Mouse (Mus musculus): ENCODE results near the gene Nfyc.

The Nfyc gene

GRCm38 (mm10) chr4:120755299-120755698 lies 76.1 kb downstream of the Nfyc start:
- DNase-seq (ENCODE audit: low read depth, low spot score), result no peak

GRCm38 (mm10) chr4:120749601-120750000 lies 81.8 kb downstream of the Nfyc start:
- no peak for DNase-seq (ENCODE audit: low read depth, low spot score)

GRCm38 (mm10) chr4:120747941-120748866 lies 83.2 kb downstream of the Nfyc start, which contains the start of gene Kcnq4:
Gene Kcnq4 (minus strand): TSS chr4:120748612.
- DNase-seq (ENCODE audit: low read depth, low spot score), result no peak

GRCm38 (mm10) chr4:120747243-120747792 lies 84.1 kb downstream of the Nfyc start:
- no peak for DNase-seq (ENCODE audit: low read depth, low spot score)

- no peak for DNase-seq (ENCODE audit: low read depth, low spot score)
These were observed 84.7 kb downstream of the Nfyc start for GRCm38 (mm10) chr4:120746552-120747150.

- DNase-seq (ENCODE audit: low read depth, low spot score), result no peak
These were observed 85.4 kb downstream of the Nfyc start for GRCm38 (mm10) chr4:120745731-120746551.

GRCm38 (mm10) chr4:120743636-120744035 lies 87.7 kb downstream of the Nfyc start:
- DNase-seq (ENCODE audit: low read depth, low spot score), result no peak

- DNase-seq (ENCODE audit: low read depth, low spot score), result no peak
These were observed 90.1 kb downstream of the Nfyc start for GRCm38 (mm10) chr4:120741303-120741702.

GRCm38 (mm10) chr4:120734012-120734622 lies 97.3 kb downstream of the Nfyc start:
- no peak for DNase-seq (ENCODE audit: low read depth, low spot score)

- DNase-seq (ENCODE audit: low read depth, low spot score), result no peak
These were observed 98.6 kb downstream of the Nfyc start for GRCm38 (mm10) chr4:120732737-120733136.

- DNase-seq (ENCODE audit: low read depth, low spot score), result peak; percentile 62
These were observed 100.2 kb downstream of the Nfyc start for GRCm38 (mm10) chr4:120731030-120731644.

GRCm38 (mm10) chr4:120730574-120730973 lies 100.8 kb downstream of the Nfyc start:
- no peak for DNase-seq (ENCODE audit: low read depth, low spot score)

GRCm38 (mm10) chr4:120730146-120730545 lies 101.2 kb downstream of the Nfyc start:
- no peak for DNase-seq (ENCODE audit: low read depth, low spot score)

- DNase-seq (ENCODE audit: low read depth, low spot score), result no peak
These were observed 101.9 kb downstream of the Nfyc start for GRCm38 (mm10) chr4:120729441-120729840.

- DNase-seq (ENCODE audit: low read depth, low spot score), result no peak
These were observed 103.5 kb downstream of the Nfyc start for GRCm38 (mm10) chr4:120727842-120728241.

GRCm38 (mm10) chr4:120726174-120726573 lies 105.2 kb downstream of the Nfyc start:
- DNase-seq (ENCODE audit: low read depth, low spot score), result no peak

GRCm38 (mm10) chr4:120725516-120726090 lies 105.8 kb downstream of the Nfyc start:
- no peak for DNase-seq (ENCODE audit: low read depth, low spot score)

GRCm38 (mm10) chr4:120721574-120721973 lies 109.8 kb downstream of the Nfyc start:
- DNase-seq (ENCODE audit: low read depth, low spot score), result no peak

GRCm38 (mm10) chr4:120719152-120719551 lies 112.2 kb downstream of the Nfyc start:
- peak; percentile 28 for DNase-seq (ENCODE audit: low read depth, low spot score)

- DNase-seq (ENCODE audit: low read depth, low spot score), result no peak
These were observed 113.8 kb downstream of the Nfyc start for GRCm38 (mm10) chr4:120717591-120717990.
